8 mouse cellular contexts compared by ENCODE assay signal in genomic region chr6:50978571-50978970, GRCm38 (mm10).
DNase-seq lines count a peak whose midpoint lies in the region; ATAC-seq and TF ChIP-seq lines count a peak whose summit lies in the region.

No protein-coding gene starts in this region.

- 0 out of 2 replicates have a peak overlapping the region, but pooled peaks have one; percentile 32 for H3K9ac ChIP-seq in intestine, embryonic 16.5 days (ENCODE audit: low read depth, low read length)
- H3K9ac ChIP-seq in lung, postnatal 0 days (replicated peaks; ENCODE audit: low read depth) = no peak overlapping the region

- peak; percentile 37 for DNase-seq in adrenal gland, postnatal 14 days
- DNase-seq in adrenal gland, postnatal 4 days (ENCODE audit: low spot score in 2 of 2) = no peak
- DNase-seq in lung, postnatal 0 days (ENCODE audit: low spot score) = peak; percentile 75
- no peak for DNase-seq in cerebellum, adult 8-10 months
- DNase-seq in right cerebral cortex, postnatal 36 days (ENCODE audit: low spot score in 2 of 2) = no peak
- DNase-seq in frontal cortex, postnatal 14 days (ENCODE audit: low spot score in 2 of 2) = no peak

- WGBS in intestine, embryonic 16.5 days = 37% methylated on average over 3 of the region's 3 CpGs
- 21% methylated on average over 3 of the region's 3 CpGs for WGBS in lung, postnatal 0 days

- no peak for TF ChIP-seq CTCF in embryonic fibroblast, embryonic 13.5 days (IDR thresholded peaks at IDR 0.05; ENCODE audit: borderline replicate concordance, insufficient read depth, low read length)
- TF ChIP-seq CTCF in lung, postnatal 0 days (IDR thresholded peaks at IDR 0.05) = no peak

- no peak for ATAC-seq in intestine, embryonic 16.5 days
- peak; percentile 82 for ATAC-seq in lung, postnatal 0 days

- H3K4me2 ChIP-seq in intestine, embryonic 16.5 days (ENCODE audit: low read depth, low read length) = no peak overlapping the region
- H3K4me2 ChIP-seq in lung, postnatal 0 days (replicated peaks; ENCODE audit: low read depth, low read length) = no peak overlapping the region

- H3K27me3 ChIP-seq in intestine, embryonic 16.5 days (replicated peaks; ENCODE audit: control insufficient read depth, insufficient read depth, low read length) = no peaks in the 10 kb centered on the region
- H3K27me3 ChIP-seq in lung, postnatal 0 days (replicated peaks; ENCODE audit: insufficient read depth, low read length) = no peaks in the 10 kb centered on the region

- H3K36me3 ChIP-seq in intestine, embryonic 16.5 days (ENCODE audit: control insufficient read depth, insufficient read depth, low read length) = no peaks in the 10 kb centered on the region
- no peaks in the 10 kb centered on the region for H3K36me3 ChIP-seq in lung, postnatal 0 days (ENCODE audit: insufficient read depth, low read length)

- peak overlapping the region; percentile 49; the same call in 1 of the 2 replicates for H3K27ac ChIP-seq in embryonic fibroblast, embryonic 13.5 days (ENCODE audit: insufficient read depth, low read length)
- peak overlapping the region; percentile 78 for H3K27ac ChIP-seq in intestine, embryonic 16.5 days (ENCODE audit: low read length)
- H3K27ac ChIP-seq in lung, postnatal 0 days (ENCODE audit: low read length) = peak overlapping the region; percentile 74

- H3K9me3 ChIP-seq in intestine, embryonic 16.5 days (ENCODE audit: control insufficient read depth, low read length) = no peaks in the 10 kb centered on the region
- H3K9me3 ChIP-seq in lung, postnatal 0 days (ENCODE audit: low read length) = no peaks in the 10 kb centered on the region

- H3K4me3 ChIP-seq in embryonic fibroblast, embryonic 13.5 days (ENCODE audit: insufficient read depth, low read length) = no peak overlapping the region
- no peak overlapping the region for H3K4me3 ChIP-seq in intestine, embryonic 16.5 days (ENCODE audit: low read length)
- no peak overlapping the region for H3K4me3 ChIP-seq in lung, postnatal 0 days (ENCODE audit: low read depth, low read length)

- peaks cover 12% of the 10 kb centered on the region for H3K4me1 ChIP-seq in embryonic fibroblast, embryonic 13.5 days (ENCODE audit: control insufficient read depth, insufficient read depth, low read length)
- H3K4me1 ChIP-seq in intestine, embryonic 16.5 days (ENCODE audit: control insufficient read depth, insufficient read depth, low read length) = peaks cover 29% of the 10 kb centered on the region
- peaks cover 15% of the 10 kb centered on the region for H3K4me1 ChIP-seq in lung, postnatal 0 days (ENCODE audit: insufficient read depth, low read depth, low read length)

- no peak for TF ChIP-seq POLR2A in embryonic fibroblast, embryonic 13.5 days (IDR thresholded peaks at IDR 0.05; ENCODE audit: low read depth, low read length)

- TF ChIP-seq EP300 in lung, postnatal 0 days (IDR thresholded peaks at IDR 0.05) = peak; percentile 82

Comparison
In these comparisons a context has a peak if more than half of its experiments do, and no peak if none do; other contexts are left out.
1. DNase-seq: peak in adrenal gland, postnatal 14 days (single experiment) and lung, postnatal 0 days (single experiment); none in adrenal gland, postnatal 4 days (0 of 2), cerebellum, adult 8-10 months (single experiment), right cerebral cortex, postnatal 36 days (0 of 2) and frontal cortex, postnatal 14 days (0 of 2).
2. Peak in every context shown above with its lines, with median percentiles within 50 percentile points of each other: H3K27ac ChIP-seq.